Comparison of ENCODE assay signal across 27 mouse cellular contexts in the genomic region with DNA sequence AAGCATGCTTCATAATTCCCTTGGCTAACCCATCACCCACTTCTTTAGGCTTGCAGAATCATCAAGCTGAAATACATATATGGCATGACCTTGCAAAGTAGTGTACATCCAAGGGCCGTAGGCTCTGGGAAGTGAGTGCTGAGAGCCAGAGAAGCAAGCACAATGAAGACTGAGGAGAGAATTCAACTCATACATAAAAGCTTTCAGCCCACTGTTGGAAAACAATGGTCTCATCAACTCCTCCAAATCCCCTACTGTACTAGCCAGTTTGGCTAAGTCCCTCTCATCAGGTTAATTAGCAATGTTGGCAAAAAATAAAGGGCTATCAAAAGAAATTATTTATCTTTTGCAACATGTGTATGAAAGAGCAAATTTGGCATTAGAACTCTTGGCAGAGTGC. TPM values are rescaled to one million over a fixed set of nuclear protein-coding genes. Genes with fewer than 3 reads are reported as not detected.
DNase-seq lines count a peak whose midpoint lies in the region; ATAC-seq lines count a peak whose summit lies in the region.
"Had no signal": no experiment of that assay in that cellular context is flagged by ENCODE, and none has a peak within 500 bp of the region (broad histone marks: within the 10 kb centered on the region; RNA-seq: fewer than 3 reads in every experiment).

No protein-coding gene starts in this region.

- H3K27me3 ChIP-seq in forebrain, embryonic 14.5 days (replicated peaks; ENCODE audit: control insufficient read depth, insufficient read depth, low read length) = no peaks in the 10 kb centered on the region
- H3K27me3 ChIP-seq in forebrain, embryonic 16.5 days (replicated peaks; ENCODE audit: control insufficient read depth, insufficient read depth, low read length) = no peaks in the 10 kb centered on the region
- no peaks in the 10 kb centered on the region for H3K27me3 ChIP-seq in midbrain, embryonic 13.5 days
- no peaks in the 10 kb centered on the region for H3K27me3 ChIP-seq in midbrain, embryonic 11.5 days (ENCODE audit: control insufficient read depth, insufficient read depth, low read length)
- H3K27me3 ChIP-seq: CH12.LX; embryonic facial prominence, embryonic 13.5 days; embryonic facial prominence, embryonic 15.5 days; forebrain, embryonic 13.5 days had no signal

- no peak overlapping the region for H3K4me3 ChIP-seq in forebrain, embryonic 14.5 days (ENCODE audit: low read depth, low read length)
- H3K4me3 ChIP-seq in forebrain, embryonic 16.5 days (replicated peaks; ENCODE audit: low read length) = no peak overlapping the region
- H3K4me3 ChIP-seq in midbrain, embryonic 13.5 days (replicated peaks) = no peak overlapping the region
- no peak overlapping the region for H3K4me3 ChIP-seq in midbrain, embryonic 11.5 days (ENCODE audit: low read depth, low read length)
- H3K4me3 ChIP-seq: embryonic facial prominence, embryonic 13.5 days; embryonic facial prominence, embryonic 15.5 days; erythroblast, embryonic 14.5 days; forebrain, embryonic 13.5 days had no signal

- no peak for ATAC-seq in forebrain, embryonic 14.5 days
- ATAC-seq in forebrain, embryonic 16.5 days = no peak
- no peak for ATAC-seq in midbrain, embryonic 13.5 days
- no peak for ATAC-seq in midbrain, embryonic 11.5 days (ENCODE audit: low FRiP score)
- ATAC-seq: activated CD4-positive, CD25-positive, alpha-beta regulatory T cell, adult 4 months; CD4-positive, CD25-positive, alpha-beta regulatory T cell, adult 4 months; forebrain, embryonic 13.5 days; forebrain, postnatal 0 days; Patski had no signal

- H3K9me3 ChIP-seq in forebrain, embryonic 14.5 days (replicated peaks; ENCODE audit: control insufficient read depth, low read length) = no peaks in the 10 kb centered on the region
- H3K9me3 ChIP-seq in forebrain, embryonic 16.5 days (ENCODE audit: control insufficient read depth, low read length) = no peaks in the 10 kb centered on the region
- no peaks in the 10 kb centered on the region for H3K9me3 ChIP-seq in midbrain, embryonic 13.5 days
- no peaks in the 10 kb centered on the region for H3K9me3 ChIP-seq in midbrain, embryonic 11.5 days (ENCODE audit: control insufficient read depth, low read length)
- H3K9me3 ChIP-seq: embryonic facial prominence, embryonic 13.5 days; embryonic facial prominence, embryonic 15.5 days; forebrain, embryonic 13.5 days; G1E had no signal

- no peak overlapping the region for H3K27ac ChIP-seq in forebrain, embryonic 14.5 days (ENCODE audit: low read depth, low read length)
- no peak overlapping the region for H3K27ac ChIP-seq in forebrain, embryonic 16.5 days (ENCODE audit: low read length)
- 0 out of 2 replicates have a peak overlapping the region, but pooled peaks have one; percentile 19 for H3K27ac ChIP-seq in midbrain, embryonic 13.5 days
- no peak overlapping the region for H3K27ac ChIP-seq in midbrain, embryonic 11.5 days (ENCODE audit: low read depth, low read length)
- H3K27ac ChIP-seq: embryonic facial prominence, embryonic 13.5 days; embryonic facial prominence, embryonic 15.5 days; forebrain, embryonic 13.5 days had no signal

- no peak overlapping the region for H3K9ac ChIP-seq in forebrain, embryonic 14.5 days (ENCODE audit: low read length)
- no peak overlapping the region for H3K9ac ChIP-seq in forebrain, embryonic 16.5 days (replicated peaks; ENCODE audit: low read depth, low read length)
- no peak overlapping the region for H3K9ac ChIP-seq in midbrain, embryonic 13.5 days (replicated peaks)
- no peak overlapping the region for H3K9ac ChIP-seq in midbrain, embryonic 11.5 days (ENCODE audit: low read length)
- H3K9ac ChIP-seq: embryonic facial prominence, embryonic 13.5 days; embryonic facial prominence, embryonic 15.5 days; forebrain, embryonic 13.5 days; forebrain, postnatal 0 days had no signal

- no peaks in the 10 kb centered on the region for H3K36me3 ChIP-seq in forebrain, embryonic 14.5 days (ENCODE audit: control insufficient read depth, insufficient read depth, low read length)
- no peaks in the 10 kb centered on the region for H3K36me3 ChIP-seq in forebrain, embryonic 16.5 days (ENCODE audit: control insufficient read depth, insufficient read depth)
- no peaks in the 10 kb centered on the region for H3K36me3 ChIP-seq in midbrain, embryonic 13.5 days
- no peaks in the 10 kb centered on the region for H3K36me3 ChIP-seq in midbrain, embryonic 11.5 days (ENCODE audit: control insufficient read depth, insufficient read depth, low read length)
- H3K36me3 ChIP-seq: embryonic facial prominence, embryonic 13.5 days; embryonic facial prominence, embryonic 15.5 days; G1E had no signal

- DNase-seq in forebrain, embryonic 14.5 days (ENCODE audit: low spot score) = peak; percentile 26
- no peak for DNase-seq in midbrain, embryonic 11.5 days (ENCODE audit: low spot score, missing footprints)
- peak; percentile 60 for DNase-seq in gonadal fat pad, adult 2 months (ENCODE audit: low read depth)
- no peak for DNase-seq in kidney, postnatal 14 days
- DNase-seq: adrenal gland, adult 8-10 months; adrenal gland, postnatal 36 days; B cell, adult 2 months; cerebellum, adult 11 months; cerebellum, adult 18-20 months; cerebellum, adult 8-10 months; cerebellum, adult 9-11 months; cerebellum, postnatal 14 days; cerebellum, postnatal 36 days; embryo, embryonic 11 days; forebrain, postnatal 0 days had no signal

- H3K4me1 ChIP-seq in forebrain, embryonic 14.5 days (ENCODE audit: control insufficient read depth, insufficient read depth, low read length) = no peaks in the 10 kb centered on the region
- H3K4me1 ChIP-seq in forebrain, embryonic 16.5 days (replicated peaks; ENCODE audit: control insufficient read depth, insufficient read depth, low read length) = no peaks in the 10 kb centered on the region
- H3K4me1 ChIP-seq in midbrain, embryonic 13.5 days (replicated peaks) = no peaks in the 10 kb centered on the region
- no peaks in the 10 kb centered on the region for H3K4me1 ChIP-seq in midbrain, embryonic 11.5 days (ENCODE audit: control insufficient read depth, insufficient read depth, low read length)
- H3K4me1 ChIP-seq: embryonic facial prominence, embryonic 13.5 days; embryonic facial prominence, embryonic 15.5 days; forebrain, embryonic 13.5 days had no signal

- no peak overlapping the region for H3K4me2 ChIP-seq in forebrain, embryonic 14.5 days (ENCODE audit: low read length)
- no peak overlapping the region for H3K4me2 ChIP-seq in forebrain, embryonic 16.5 days (ENCODE audit: low read length)
- no peak overlapping the region for H3K4me2 ChIP-seq in midbrain, embryonic 13.5 days (replicated peaks)
- no peak overlapping the region for H3K4me2 ChIP-seq in midbrain, embryonic 11.5 days
- H3K4me2 ChIP-seq: embryonic facial prominence, embryonic 13.5 days; embryonic facial prominence, embryonic 15.5 days; forebrain, embryonic 13.5 days had no signal

- 33% methylated on average over 1 of the region's 1 CpGs for WGBS in forebrain, embryonic 14.5 days
- WGBS in forebrain, embryonic 16.5 days = 25% methylated on average over 1 of the region's 1 CpGs
- WGBS in midbrain, embryonic 13.5 days = 69% methylated on average over 1 of the region's 1 CpGs
- 77% methylated on average over 1 of the region's 1 CpGs for WGBS in midbrain, embryonic 11.5 days

RNA-seq across cellular contexts. Expression of gene Iqcj, which starts 22.6 kb away (rescaled TPM):
- 0.18 and 0.52 TPM in 2 replicates for polyA plus RNA-seq in forebrain, embryonic 14.5 days (2014; fragmentation: Nextera tagmentation; extraction: Ambion mirVana)
- polyA plus RNA-seq in forebrain, embryonic 16.5 days (2015; fragmentation: Nextera tagmentation; extraction: Ambion mirVana) = 0.68 and 1.5 TPM in 2 replicates
- 1.3 and 1.8 TPM in 2 replicates for polyA plus RNA-seq in midbrain, embryonic 13.5 days (2015; fragmentation: Nextera tagmentation; extraction: Ambion mirVana)
- polyA plus RNA-seq in midbrain, embryonic 11.5 days (2014; fragmentation: Nextera tagmentation; extraction: Ambion mirVana) = 0.23 and 0.34 TPM in 2 replicates
- not detected in 2 replicates for polyA plus RNA-seq in gonadal fat pad, adult 2 months (2012; rRNA removed)
- polyA plus RNA-seq: activated CD4-positive, CD25-positive, alpha-beta regulatory T cell, adult 4 months; CD4-positive, CD25-positive, alpha-beta regulatory T cell, adult 4 months; embryonic facial prominence, embryonic 11.5 days; embryonic facial prominence, embryonic 13.5 days; embryonic facial prominence, embryonic 15.5 days; erythroblast, embryonic 14.5 days; G1E; Patski had no signal

RNA-seq across cellular contexts. Expression of gene Iqschfp, which starts 22.6 kb away (rescaled TPM):
- polyA plus RNA-seq in forebrain, embryonic 14.5 days (2014; fragmentation: Nextera tagmentation; extraction: Ambion mirVana) = 2.8 and 5.0 TPM in 2 replicates
- 4.6 and 5.3 TPM in 2 replicates for polyA plus RNA-seq in forebrain, embryonic 16.5 days (2015; fragmentation: Nextera tagmentation; extraction: Ambion mirVana)
- 5.8 and 9.6 TPM in 2 replicates for polyA plus RNA-seq in midbrain, embryonic 13.5 days (2015; fragmentation: Nextera tagmentation; extraction: Ambion mirVana)
- 2.6 and 3.5 TPM in 2 replicates for polyA plus RNA-seq in midbrain, embryonic 11.5 days (2014; fragmentation: Nextera tagmentation; extraction: Ambion mirVana)
- polyA plus RNA-seq in gonadal fat pad, adult 2 months (2012; rRNA removed) = not detected in 2 replicates
- polyA plus RNA-seq: activated CD4-positive, CD25-positive, alpha-beta regulatory T cell, adult 4 months; CD4-positive, CD25-positive, alpha-beta regulatory T cell, adult 4 months; embryonic facial prominence, embryonic 13.5 days; erythroblast, embryonic 14.5 days; G1E; Patski had no signal

Comparison
In these comparisons a context has a peak if more than half of its experiments do, and no peak if none do; other contexts are left out.
1. DNase-seq: peak in forebrain, embryonic 14.5 days (single experiment) and gonadal fat pad, adult 2 months (single experiment); none in midbrain, embryonic 11.5 days (single experiment) and kidney, postnatal 14 days (single experiment).